Mouse (Mus musculus): ENCODE measurements around the gene Mxra7.
A peak's percentile ranks its signal among the peaks of the same experiment; 100 is the strongest.
"Not testable (repeated sequence)": the region's sequence is repeated elsewhere in the genome, so short reads cannot be mapped to it uniquely, and the experiment has no call there.

Mxra7 gene

GRCm38 (mm10) chr11:116827534-116828165, at the start of gene Mxra7:
Gene Mxra7 (minus strand): TSS chr11:116828046.
- DNase-seq (ENCODE audit: extremely low spot score): peak; percentile 89

GRCm38 (mm10) chr11:116873987-116874386, 46.1 kb upstream of the Mxra7 start:
- no peak for DNase-seq (ENCODE audit: extremely low spot score)

GRCm38 (mm10) chr11:116871538-116871937, 43.7 kb upstream of the Mxra7 start:
- no peak for DNase-seq (ENCODE audit: extremely low spot score)

GRCm38 (mm10) chr11:116869641-116870040, 41.8 kb upstream of the Mxra7 start:
- no peak for DNase-seq (ENCODE audit: extremely low spot score)

- no peak for DNase-seq (ENCODE audit: extremely low spot score)
Observed at GRCm38 (mm10) chr11:116869223-116869622, 41.4 kb upstream of the Mxra7 start.

GRCm38 (mm10) chr11:116868129-116868528, 40.3 kb upstream of the Mxra7 start:
- DNase-seq (ENCODE audit: extremely low spot score): no peak

GRCm38 (mm10) chr11:116865945-116866585, 38.2 kb upstream of the Mxra7 start:
- no peak for DNase-seq (ENCODE audit: extremely low spot score)

- DNase-seq (ENCODE audit: extremely low spot score): no peak
Observed at GRCm38 (mm10) chr11:116864444-116864843, 36.6 kb upstream of the Mxra7 start.

- no peak for DNase-seq (ENCODE audit: extremely low spot score)
Observed at GRCm38 (mm10) chr11:116857183-116857850, 29.5 kb upstream of the Mxra7 start.

- DNase-seq (ENCODE audit: extremely low spot score): no peak
Observed at GRCm38 (mm10) chr11:116854279-116854678, 26.4 kb upstream of the Mxra7 start.

- DNase-seq (ENCODE audit: extremely low spot score): peak; percentile 96
Observed at GRCm38 (mm10) chr11:116853512-116853928, 25.7 kb upstream of the Mxra7 start.

GRCm38 (mm10) chr11:116852891-116853511, 25.2 kb upstream of the Mxra7 start, which contains the start of gene Srsf2:
Gene Srsf2 (minus strand): TSS chr11:116853094.
- peak; percentile 97 for DNase-seq (ENCODE audit: extremely low spot score)

- DNase-seq (ENCODE audit: extremely low spot score): peak; percentile 69
Observed at GRCm38 (mm10) chr11:116852291-116852890, 24.5 kb upstream of the Mxra7 start, which contains the start of gene Mfsd11. Gene Mfsd11 (plus strand): TSS chr11:116852440.

- peak; percentile 43 for DNase-seq (ENCODE audit: extremely low spot score)
Observed at GRCm38 (mm10) chr11:116851576-116852290, 23.9 kb upstream of the Mxra7 start.

- no peak for DNase-seq (ENCODE audit: extremely low spot score)
Observed at GRCm38 (mm10) chr11:116850833-116851477, 23.1 kb upstream of the Mxra7 start.

GRCm38 (mm10) chr11:116850085-116850484, 22.2 kb upstream of the Mxra7 start:
- no peak for DNase-seq (ENCODE audit: extremely low spot score)

GRCm38 (mm10) chr11:116849587-116849986, 21.7 kb upstream of the Mxra7 start:
- no peak for DNase-seq (ENCODE audit: extremely low spot score)

GRCm38 (mm10) chr11:116848877-116849178, 21.0 kb upstream of the Mxra7 start:
- DNase-seq (ENCODE audit: extremely low spot score): not testable (repeated sequence)

GRCm38 (mm10) chr11:116848086-116848876, 20.4 kb upstream of the Mxra7 start:
- DNase-seq (ENCODE audit: extremely low spot score): no peak

All from embryo, embryonic 9.5 days (tissue).